Mouse (Mus musculus) myocyte (in vitro differentiated cells): ENCODE data around the gene Zscan5b. TPM values are rescaled to one million over a fixed set of nuclear protein-coding genes. Genes with fewer than 3 reads are reported as not detected.

Experiments
- H3K27me3 ChIP-seq: one replicate; pipeline ENCODE4 v1.6.1; 2011; ENCODE audit not compliant: control insufficient read depth, insufficient read depth, insufficient read length
- H3K36me3 ChIP-seq: one replicate; pipeline ENCODE4 v1.6.1; 2011; ENCODE audit not compliant: control insufficient read depth, insufficient read depth
- H3K4me2 ChIP-seq: one replicate; pipeline ENCODE4 v1.6.1; 2011; ENCODE audit warnings: low read depth, control low read depth
- H3K4me3 ChIP-seq: one replicate; pipeline ENCODE4 v1.5.1; 2011; ENCODE audit warnings: mild to moderate bottlenecking, control low read depth, moderate library complexity
- H3K79me2 ChIP-seq: one replicate; pipeline ENCODE4 v1.6.1; 2011; ENCODE audit not compliant: control insufficient read depth, insufficient read depth
- H3ac ChIP-seq: one replicate; pipeline ENCODE4 v1.6.1; 2011; ENCODE audit not compliant: control insufficient read depth, insufficient read length
- CEBPB ChIP-seq: IDR thresholded peaks from 2 replicates; pipeline ENCODE4 v1.6.1; 2011; ENCODE audit warnings: mild to moderate bottlenecking, moderate library complexity; ENCODE audit not compliant: poor library complexity, insufficient read depth, severe bottlenecking
- E2F4 ChIP-seq: IDR thresholded peaks from one replicate; pipeline ENCODE4 v1.6.1; 2011; ENCODE audit warnings: mild to moderate bottlenecking, control low read depth, moderate library complexity; ENCODE audit not compliant: insufficient read depth
- MAX ChIP-seq: IDR thresholded peaks from one replicate; pipeline ENCODE4 v1.6.1; 2011; ENCODE audit warnings: low read depth, mild to moderate bottlenecking, control low read depth
- MYOD1 ChIP-seq, 3 experiments: IDR thresholded peaks; one replicate each; pipeline ENCODE4 v1.6.1; 2011; ENCODE audit warnings: control low read depth in 2 of 3, low read depth in 2 of 3, mild to moderate bottlenecking in 2 of 3, moderate library complexity in 1 of 3; ENCODE audit not compliant: insufficient read length in 2 of 3, control insufficient read depth in 1 of 3
- MYOG ChIP-seq, 3 experiments: IDR thresholded peaks; one replicate each; pipeline ENCODE4 v1.6.1; 2011; ENCODE audit warnings: control low read depth in 2 of 3, low read depth in 2 of 3, mild to moderate bottlenecking in 2 of 3; ENCODE audit not compliant: insufficient read length in 2 of 3, control insufficient read depth in 1 of 3, insufficient read depth in 1 of 3
- POLR2A ChIP-seq: IDR thresholded peaks from one replicate; pipeline ENCODE4 v1.6.1; 2011; ENCODE audit warnings: low read depth, mild to moderate bottlenecking, control low read depth, moderate library complexity; ENCODE audit not compliant: insufficient read length
- POLR2AphosphoS2 ChIP-seq: IDR thresholded peaks from one replicate; pipeline ENCODE4 v1.6.1; 2011; ENCODE audit warnings: low read depth, control low read depth; ENCODE audit not compliant: insufficient read length
- REST ChIP-seq: IDR thresholded peaks from one replicate; pipeline ENCODE4 v1.6.1; 2011; ENCODE audit warnings: mild to moderate bottlenecking, control low read depth, moderate library complexity; ENCODE audit not compliant: insufficient read depth, insufficient read length
- SRF ChIP-seq: IDR thresholded peaks from one replicate; pipeline ENCODE4 v1.6.1; 2011; ENCODE audit warnings: low read depth; ENCODE audit not compliant: control insufficient read depth, insufficient read length
- TCF12 ChIP-seq: IDR thresholded peaks from one replicate; pipeline ENCODE4 v1.6.1; 2011; ENCODE audit warnings: mild to moderate bottlenecking, control low read depth; ENCODE audit not compliant: poor library complexity, insufficient read depth, severe bottlenecking
- TCF3 ChIP-seq: IDR thresholded peaks from one replicate; pipeline ENCODE4 v1.6.1; 2011; ENCODE audit warnings: low read depth, control low read depth; ENCODE audit not compliant: insufficient read length
- USF1 ChIP-seq: IDR thresholded peaks from one replicate; pipeline ENCODE4 v1.6.1; 2011; ENCODE audit warnings: low read depth, mild to moderate bottlenecking, control low read depth, moderate library complexity
- polyA plus RNA-seq: library from polyadenylated mRNA; unstranded; fragments of >200 nt; fragmentation: generic; extraction: Trizol; gene quantifications from one replicate; pipeline ENCODE4 v1.2.1, GENCODE M21; 2012; ENCODE audit warnings: missing spikeins

Zscan5b gene
- polyA plus RNA-seq, 1 experiment = not detected

DNA sequence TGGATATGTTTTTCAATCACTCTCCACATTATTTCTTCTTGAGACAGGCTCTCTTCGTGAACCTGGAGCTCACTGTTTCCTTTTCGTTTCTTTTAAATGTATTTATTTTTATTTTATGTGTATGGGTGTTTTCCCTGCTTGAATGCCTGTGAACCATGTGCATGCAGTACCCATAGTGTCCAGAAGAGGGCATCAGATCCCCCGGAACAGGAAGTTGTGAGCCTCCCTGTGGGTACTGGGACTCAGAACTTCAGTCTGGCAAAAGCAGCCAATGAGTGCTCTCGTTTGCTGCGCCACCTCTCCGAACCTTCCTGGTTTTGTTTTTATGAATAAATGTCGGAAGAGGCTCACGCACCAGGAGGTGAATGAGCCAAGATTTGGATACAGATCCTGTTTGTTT is 43.6 kb downstream of the Zscan5b start:
- peaks cover 4% of the 10 kb centered on the region for H3K27me3 ChIP-seq
- no peaks in the 10 kb centered on the region for H3K36me3 ChIP-seq
- H3K4me2 ChIP-seq = no peak overlapping the region
- H3ac ChIP-seq = no peak overlapping the region
- H3K4me3 ChIP-seq = no peak overlapping the region
- no peaks in the 10 kb centered on the region for H3K79me2 ChIP-seq
- TF ChIP-seq SRF (no peak), POLR2AphosphoS2 (no peak), REST (no peak), MYOD1 (IDR thresholded peaks at IDR 0.05; ENCODE audit: control insufficient read depth in 1 of 3, insufficient read length in 2 of 3, low read depth in 2 of 3) (no peak), MAX (no peak), USF1 (no peak), E2F4 (no peak), TCF3 (no peak), MYOG (IDR thresholded peaks at IDR 0.05; ENCODE audit: control insufficient read depth in 1 of 3, insufficient read depth in 1 of 3, insufficient read length in 2 of 3, low read depth in 2 of 3) (no peak), TCF12 (no peak), POLR2A (no peak), CEBPB (no peak)

DNA sequence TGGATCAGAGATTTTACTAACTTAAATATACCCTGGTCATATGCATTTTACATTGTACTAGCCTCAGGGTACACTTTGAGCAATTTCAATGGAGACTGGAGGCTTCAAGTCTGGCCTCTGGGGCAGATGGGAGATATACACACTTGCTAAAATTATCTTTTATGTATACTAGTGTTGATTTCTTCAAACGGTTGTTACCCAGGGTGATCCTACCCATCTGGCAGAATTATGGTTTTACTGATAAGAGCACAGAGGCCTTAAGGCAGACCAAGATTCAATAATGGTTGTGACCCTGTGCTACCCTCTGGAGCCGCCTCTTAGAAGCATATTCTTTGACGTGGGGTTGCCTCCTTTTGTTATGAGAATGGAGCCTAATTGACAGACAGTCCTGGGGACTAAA is 55.8 kb downstream of the Zscan5b start:
- Histone ChIP-seq H3ac (no peak overlapping the region), H3K4me3 (no peak overlapping the region)
- TF ChIP-seq E2F4 (no peak), MYOD1 (IDR thresholded peaks at IDR 0.05; ENCODE audit: control insufficient read depth in 1 of 3, insufficient read length in 2 of 3, low read depth in 2 of 3) (no peak), MYOG (IDR thresholded peaks at IDR 0.05; ENCODE audit: control insufficient read depth in 1 of 3, insufficient read depth in 1 of 3, insufficient read length in 2 of 3, low read depth in 2 of 3) (no peak), TCF12 (no peak), SRF (no peak), TCF3 (no peak), USF1 (no peak), POLR2A (no peak), REST (no peak), CEBPB (no peak), POLR2AphosphoS2 (no peak), MAX (no peak)

GRCm38 (mm10) chr7:6282749-6283148 is 60.7 kb downstream of the Zscan5b start:
- Histone ChIP-seq H3K27me3 (peaks cover 6% of the 10 kb centered on the region), H3ac (peak overlapping the region; percentile 59), H3K79me2 (no peaks in the 10 kb centered on the region), H3K4me3 (peak overlapping the region; percentile 46), H3K4me2 (peak overlapping the region; percentile 73), H3K36me3 (no peaks in the 10 kb centered on the region)
- TF ChIP-seq SRF (no peak), REST (no peak), POLR2A (no peak), TCF12 (no peak), MYOG (IDR thresholded peaks at IDR 0.05; ENCODE audit: control insufficient read depth in 1 of 3, insufficient read depth in 1 of 3, insufficient read length in 2 of 3, low read depth in 2 of 3) (no peak), USF1 (no peak), MYOD1 (IDR thresholded peaks at IDR 0.05; ENCODE audit: control insufficient read depth in 1 of 3, insufficient read length in 2 of 3, low read depth in 2 of 3) (no peak), CEBPB (no peak), MAX (no peak)

More for the DNA sequence above, 55.8 kb downstream of the Zscan5b start:
- Histone ChIP-seq H3K36me3 (no peaks in the 10 kb centered on the region), H3K27me3 (peaks cover 36% of the 10 kb centered on the region), H3K79me2 (no peaks in the 10 kb centered on the region), H3K4me2 (no peak overlapping the region)

DNA sequence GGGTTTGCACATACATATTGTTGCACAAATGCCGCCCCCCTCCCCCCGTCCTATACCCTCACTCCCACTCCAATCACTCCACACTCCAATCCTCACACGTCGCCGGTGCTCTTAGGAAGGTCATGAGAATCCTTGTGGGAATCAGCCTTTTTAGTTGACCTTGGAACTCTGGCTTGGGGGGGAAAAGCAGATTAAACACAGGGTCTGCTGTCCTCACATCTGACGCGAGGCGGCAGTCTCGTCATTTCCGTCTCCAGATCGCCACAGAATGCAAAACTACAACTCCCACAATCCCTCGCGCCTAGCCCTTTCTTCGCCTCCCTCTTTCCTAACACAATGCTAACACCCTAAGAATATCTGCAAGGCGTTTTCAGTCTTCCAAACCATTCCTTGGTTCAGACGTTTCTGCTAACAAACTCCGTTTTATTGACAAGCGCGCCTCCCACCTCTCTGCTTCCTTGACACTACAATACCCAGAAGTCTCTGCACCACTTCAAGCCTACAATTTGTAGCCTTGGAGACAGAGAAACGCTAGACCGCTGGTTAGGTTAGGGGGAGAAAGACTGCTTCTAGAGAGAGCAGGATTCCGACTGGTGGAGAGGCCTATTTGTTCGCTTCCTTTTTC is 61.5 kb downstream of the Zscan5b start:
- peaks cover 1% of the 10 kb centered on the region for H3K27me3 ChIP-seq
- no peaks in the 10 kb centered on the region for H3K79me2 ChIP-seq
- no peaks in the 10 kb centered on the region for H3K36me3 ChIP-seq
- peak overlapping the region; percentile 73 for H3K4me2 ChIP-seq
- TF ChIP-seq USF1 (no peak), POLR2AphosphoS2 (peak; percentile 17)
- H3ac ChIP-seq = peak overlapping the region; percentile 59
- H3K4me3 ChIP-seq = peak overlapping the region; percentile 46

DNA sequence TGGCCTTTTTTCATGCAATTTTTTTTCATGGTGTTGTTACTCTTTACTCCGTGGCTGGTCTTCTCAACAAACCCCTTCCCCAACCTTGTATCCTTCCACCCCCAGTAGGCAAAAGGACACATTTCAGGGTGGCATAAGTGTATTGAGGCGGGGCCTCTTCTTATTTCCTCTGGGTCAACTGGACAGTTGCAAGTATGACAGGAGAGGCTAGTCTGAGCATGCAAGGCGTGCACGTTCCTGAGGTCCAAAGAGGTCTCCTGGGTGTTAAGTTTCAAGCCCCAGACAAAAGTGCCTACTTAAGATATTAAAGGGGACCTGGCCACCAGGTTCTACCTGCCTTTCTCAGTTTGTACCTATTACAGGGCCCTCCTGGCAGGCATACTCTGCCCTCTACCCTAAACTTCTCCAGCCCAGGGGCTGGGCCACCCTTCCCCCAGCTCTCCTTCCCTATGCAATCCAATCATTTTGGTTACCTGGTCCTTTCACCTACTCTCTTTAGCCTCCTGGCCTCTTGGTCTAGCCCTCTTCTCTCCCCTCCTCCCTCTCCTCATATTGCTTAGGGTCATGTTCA is 62.4 kb downstream of the Zscan5b start:
- Histone ChIP-seq H3K4me3 (peak overlapping the region; percentile 46), H3K36me3 (no peaks in the 10 kb centered on the region), H3K27me3 (no peaks in the 10 kb centered on the region), H3ac (no peak overlapping the region), H3K79me2 (no peaks in the 10 kb centered on the region), H3K4me2 (peak overlapping the region; percentile 73)
- TF ChIP-seq MAX = no peak
- TF ChIP-seq REST = no peak
- TF ChIP-seq TCF12 = no peak
- no peak for TF ChIP-seq POLR2AphosphoS2
- no peak for TF ChIP-seq MYOG (IDR thresholded peaks at IDR 0.05; ENCODE audit: control insufficient read depth in 1 of 3, insufficient read depth in 1 of 3, insufficient read length in 2 of 3, low read depth in 2 of 3)
- TF ChIP-seq MYOD1 (IDR thresholded peaks at IDR 0.05; ENCODE audit: control insufficient read depth in 1 of 3, insufficient read length in 2 of 3, low read depth in 2 of 3) = no peak
- no peak for TF ChIP-seq CEBPB
- no peak for TF ChIP-seq E2F4
- TF ChIP-seq TCF3 = no peak
- TF ChIP-seq POLR2A = no peak
- TF ChIP-seq USF1 = no peak
- TF ChIP-seq SRF = no peak
